Mouse (Mus musculus): ENCODE data around the gene Rhox2g. TPM values are rescaled to one million over a fixed set of nuclear protein-coding genes. Genes with fewer than 3 reads are reported as not detected.
"Not testable (repeated sequence)": the region's sequence is repeated elsewhere in the genome, so short reads cannot be mapped to it uniquely, and the experiment has no call there.

The Rhox2g gene
- not detected for total RNA-seq (2022)

- not testable (repeated sequence) for DNase-seq (ENCODE audit: low spot score in 2 of 2)
Measured at GRCm38 (mm10) chrX:37643370-37643769, at the start of gene Rhox2g. Rhox2g (minus strand) TSS chrX:37643470.

GRCm38 (mm10) chrX:37692261-37692660 is 49.0 kb upstream of the Rhox2g start:
- no peak for DNase-seq (ENCODE audit: low spot score in 2 of 2)

GRCm38 (mm10) chrX:37683031-37683715 is 39.9 kb upstream of the Rhox2g start:
- no peak for DNase-seq (ENCODE audit: low spot score in 2 of 2)

- not testable (repeated sequence) for DNase-seq (ENCODE audit: low spot score in 2 of 2)
Measured at GRCm38 (mm10) chrX:37673177-37673576, 29.9 kb upstream of the Rhox2g start, which contains the start of gene Rhox2h. Rhox2h (minus strand) TSS chrX:37673277.

GRCm38 (mm10) chrX:37668664-37669063 is 25.4 kb upstream of the Rhox2g start, which contains the start of gene Rhox3h:
Rhox3h (minus strand) TSS chrX:37668764.
- not testable (repeated sequence) for DNase-seq (ENCODE audit: low spot score in 2 of 2)

GRCm38 (mm10) chrX:37651227-37651626 is 8.0 kb upstream of the Rhox2g start, which contains the start of gene Rhox4g:
Rhox4g (minus strand) TSS chrX:37651327.
- DNase-seq (ENCODE audit: low spot score in 2 of 2), result not testable (repeated sequence)

- DNase-seq (ENCODE audit: low spot score in 2 of 2), result not testable (repeated sequence)
Measured at GRCm38 (mm10) chrX:37628512-37628911, 14.8 kb downstream of the Rhox2g start, which contains the start of gene Rhox3g. Rhox3g (minus strand) TSS chrX:37628612.

- DNase-seq (ENCODE audit: low spot score in 2 of 2), result not testable (repeated sequence)
Measured at GRCm38 (mm10) chrX:37607604-37608003, 35.7 kb downstream of the Rhox2g start, which contains the start of gene Rhox4f. Rhox4f (minus strand) TSS chrX:37607704.

Other genes starting within 250 kb of the Rhox2g start
- not detected for gene Rhox2b, start 231.4 kb downstream of the Rhox2g start, total RNA-seq (2022)
- not detected for gene Rhox4b, start 211.0 kb downstream of the Rhox2g start, total RNA-seq (2022)
- gene Rhox2c, start 189.8 kb downstream of the Rhox2g start, total RNA-seq (2022), result not detected
- not detected for gene Rhox3c, start 184.9 kb downstream of the Rhox2g start, total RNA-seq (2022)
- gene Rhox4c, start 163.1 kb downstream of the Rhox2g start, total RNA-seq (2022), result not detected
- gene Rhox2d, start 150.0 kb downstream of the Rhox2g start, total RNA-seq (2022), result not detected
- gene Rhox4d, start 129.1 kb downstream of the Rhox2g start, total RNA-seq (2022), result not detected
- not detected for gene Rhox2e, start 113.0 kb downstream of the Rhox2g start, total RNA-seq (2022)
- not detected for gene Rhox3e, start 101.5 kb downstream of the Rhox2g start, total RNA-seq (2022)
- gene Rhox4e, start 86.1 kb downstream of the Rhox2g start, total RNA-seq (2022), result not detected
- gene Rhox2f, start 72.1 kb downstream of the Rhox2g start, total RNA-seq (2022), result not detected
- not detected for gene Rhox3f, start 62.5 kb downstream of the Rhox2g start, total RNA-seq (2022)
- gene Rhox4f, start 35.8 kb downstream of the Rhox2g start, total RNA-seq (2022), result not detected
- gene Rhox3g, start 14.9 kb downstream of the Rhox2g start, total RNA-seq (2022), result not detected
- gene Rhox4g, start 7.9 kb upstream of the Rhox2g start, total RNA-seq (2022), result not detected
- gene Rhox3h, start 25.3 kb upstream of the Rhox2g start, total RNA-seq (2022), result not detected
- gene Rhox2h, start 29.8 kb upstream of the Rhox2g start, total RNA-seq (2022), result not detected
- gene Rhox5, start 161.4 kb upstream of the Rhox2g start, total RNA-seq (2022), result not detected
- not detected for gene Rhox6, start 183.4 kb upstream of the Rhox2g start, total RNA-seq (2022)
- gene Rhox7a, start 188.2 kb upstream of the Rhox2g start, total RNA-seq (2022), result not detected
- gene Rhox8, start 235.5 kb upstream of the Rhox2g start, total RNA-seq (2022), result not detected